Mouse (Mus musculus): Measurements from ENCODE around the gene Prkn. TPM values are rescaled to one million over a fixed set of nuclear protein-coding genes. Genes with fewer than 3 reads are reported as not detected.

Prkn gene
- total and polyA plus RNA-seq, 3 experiments: 0.39 to 0.50 TPM; not detected in 1

DNA sequence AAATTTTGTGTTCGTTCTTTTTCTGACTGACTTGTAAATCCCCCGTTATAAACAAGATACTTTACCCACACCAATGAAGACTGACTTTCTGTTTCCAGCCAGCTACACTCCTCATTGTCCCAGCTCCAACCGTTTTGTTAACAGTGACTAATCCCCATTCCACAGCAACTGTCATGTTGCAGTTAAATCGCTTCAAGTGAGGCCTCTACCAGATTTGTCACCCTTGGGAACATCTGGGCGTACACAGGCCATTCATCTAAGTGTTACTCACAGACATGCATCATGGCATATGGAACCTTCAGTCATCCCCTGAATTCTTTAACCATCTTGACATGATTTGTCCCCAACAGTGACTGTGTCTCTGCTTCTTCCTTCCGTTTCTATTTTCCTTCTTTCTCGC lies 669.9 kb downstream of the Prkn start:
- H3K9me3 ChIP-seq (replicated peaks; ENCODE audit: insufficient read depth, low read length): no peaks in the 10 kb centered on the region

DNA sequence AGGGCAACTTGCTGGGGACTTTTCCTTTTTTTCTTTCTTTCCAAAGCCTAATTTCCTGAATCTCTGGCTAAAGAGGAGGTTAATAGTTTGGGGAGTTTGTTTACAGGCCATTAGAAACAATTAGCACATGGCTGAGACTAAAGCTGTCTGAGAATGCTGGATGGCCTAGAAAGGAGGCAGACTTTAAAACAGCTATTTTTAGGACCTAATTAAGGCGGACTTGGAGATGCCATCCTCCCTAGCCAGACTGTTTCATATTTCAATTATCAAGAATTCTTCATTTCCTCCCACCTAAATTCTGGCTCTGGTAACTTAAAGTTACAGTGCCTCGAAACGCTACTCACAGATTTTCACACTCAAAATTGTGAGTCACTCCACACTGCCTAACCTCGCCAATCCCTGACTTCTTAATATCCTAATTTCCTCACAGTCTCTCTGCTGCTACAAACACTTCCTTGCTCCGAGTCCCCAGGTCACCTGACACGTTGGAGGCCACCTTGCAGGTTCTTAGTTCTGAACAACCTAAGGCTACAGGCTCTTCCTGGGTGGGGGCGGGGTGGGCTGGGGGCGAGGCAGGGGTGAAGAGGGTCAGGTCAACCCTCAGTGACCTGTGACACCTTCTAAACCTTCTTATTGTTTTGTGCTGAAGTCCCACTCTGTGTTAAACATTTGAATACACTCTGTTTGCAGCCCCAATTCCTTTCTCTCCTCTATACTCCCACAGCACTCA lies 674.0 kb downstream of the Prkn start:
- Histone ChIP-seq H3K9me3 (replicated peaks; ENCODE audit: insufficient read depth, low read length) (no peaks in the 10 kb centered on the region), H3K79me2 (ENCODE audit: control insufficient read depth, insufficient read depth, low read length, poor library complexity) (no peaks in the 10 kb centered on the region), H3K27me3 (ENCODE audit: control insufficient read depth in 1 of 2, insufficient read depth in 2 of 2, low read length in 2 of 2) (no peaks in the 10 kb centered on the region; a peak in 1 of 4 replicates), H3K36me3 (ENCODE audit: control insufficient read depth in 1 of 2, insufficient read depth in 2 of 2, low read length in 2 of 2) (no peaks in the 10 kb centered on the region), H3K9ac (ENCODE audit: control insufficient read depth, low read depth, low read length, poor library complexity, severe bottlenecking) (no peak overlapping the region), H3K4me3 (ENCODE audit: control insufficient read depth in 1 of 2, insufficient read depth in 1 of 2, low read depth in 2 of 2, low read length in 2 of 2) (no peak overlapping the region), H3K27ac (ENCODE audit: control insufficient read depth, low read depth, low read length) (no peak overlapping the region), H3K4me1 (ENCODE audit: control insufficient read depth in 1 of 2, insufficient read depth in 2 of 2, low read length in 2 of 2) (no peaks in the 10 kb centered on the region)
- DNase-seq (ENCODE audit: low read depth, low spot score): no peak
- TF ChIP-seq HCFC1 (IDR thresholded peaks at IDR 0.05; ENCODE audit: low read depth, low read length) (no peak), ETS1 (IDR thresholded peaks at IDR 0.05; ENCODE audit: low read depth, low read length) (no peak), CHD1 (IDR thresholded peaks at IDR 0.05; ENCODE audit: low read depth, low read length) (no peak), RCOR1 (IDR thresholded peaks at IDR 0.05; ENCODE audit: low read depth, low read length) (no peak), MAFK (IDR thresholded peaks at IDR 0.05; ENCODE audit: borderline replicate concordance, low read depth, low read length) (no peak), NRF1 (IDR thresholded peaks at IDR 0.05; ENCODE audit: insufficient read depth, low read depth, low read length, poor library complexity, severe bottlenecking) (no peak)

More for the DNA sequence above, 669.9 kb downstream of the Prkn start:
- no peaks in the 10 kb centered on the region for H3K4me1 ChIP-seq (ENCODE audit: control insufficient read depth in 1 of 2, insufficient read depth in 2 of 2, low read length in 2 of 2)
- H3K9ac ChIP-seq (ENCODE audit: control insufficient read depth, low read depth, low read length, poor library complexity, severe bottlenecking): no peak overlapping the region
- no peak overlapping the region for H3K27ac ChIP-seq (ENCODE audit: control insufficient read depth, low read depth, low read length)
- TF ChIP-seq SMC3 (IDR thresholded peaks at IDR 0.05; ENCODE audit: low read depth, low read length) (no peak), HCFC1 (IDR thresholded peaks at IDR 0.05; ENCODE audit: low read depth, low read length) (no peak), GABPA (IDR thresholded peaks at IDR 0.05; ENCODE audit: low read depth, low read length) (no peak), POLR2AphosphoS5 (IDR thresholded peaks at IDR 0.05; ENCODE audit: borderline replicate concordance, low read depth, low read length) (no peak)
- no peaks in the 10 kb centered on the region for H3K27me3 ChIP-seq (ENCODE audit: control insufficient read depth in 1 of 2, insufficient read depth in 2 of 2, low read length in 2 of 2)
- no peaks in the 10 kb centered on the region for H3K36me3 ChIP-seq (ENCODE audit: control insufficient read depth in 1 of 2, insufficient read depth in 2 of 2, low read length in 2 of 2)
- no peak for DNase-seq (ENCODE audit: low read depth, low spot score)
- H3K79me2 ChIP-seq (ENCODE audit: control insufficient read depth, insufficient read depth, low read length, poor library complexity): no peaks in the 10 kb centered on the region
- no peak overlapping the region for H3K4me3 ChIP-seq (ENCODE audit: control insufficient read depth in 1 of 2, insufficient read depth in 1 of 2, low read depth in 2 of 2, low read length in 2 of 2)

DNA sequence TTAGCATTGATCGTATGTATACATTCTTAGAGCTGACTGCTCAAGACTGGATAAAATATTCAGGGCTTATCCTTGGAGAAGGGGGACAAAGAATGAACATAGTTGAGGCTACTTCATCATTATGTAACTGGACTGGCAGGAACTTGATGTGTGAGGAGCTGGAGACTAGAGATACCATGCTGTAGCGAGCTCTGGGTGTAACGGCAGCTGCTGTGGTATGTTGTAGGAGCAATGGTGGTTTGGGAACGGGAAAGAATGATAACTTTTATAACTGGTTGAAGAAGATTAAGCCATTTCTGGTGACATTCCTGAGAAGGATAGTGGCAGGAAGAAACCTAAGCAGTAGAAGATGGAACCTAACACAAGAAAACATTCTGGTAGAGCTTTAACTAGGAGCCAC lies 675.4 kb downstream of the Prkn start:
- Histone ChIP-seq H3K36me3 (ENCODE audit: control insufficient read depth in 1 of 2, insufficient read depth in 2 of 2, low read length in 2 of 2) (no peaks in the 10 kb centered on the region), H3K4me3 (ENCODE audit: control insufficient read depth in 1 of 2, insufficient read depth in 1 of 2, low read depth in 2 of 2, low read length in 2 of 2) (no peak overlapping the region), H3K27me3 (ENCODE audit: control insufficient read depth in 1 of 2, insufficient read depth in 2 of 2, low read length in 2 of 2) (no peaks in the 10 kb centered on the region; a peak in 1 of 4 replicates), H3K79me2 (ENCODE audit: control insufficient read depth, insufficient read depth, low read length, poor library complexity) (no peaks in the 10 kb centered on the region), H3K9ac (ENCODE audit: control insufficient read depth, low read depth, low read length, poor library complexity, severe bottlenecking) (no peak overlapping the region), H3K27ac (ENCODE audit: control insufficient read depth, low read depth, low read length) (no peak overlapping the region), H3K4me1 (ENCODE audit: control insufficient read depth in 1 of 2, insufficient read depth in 2 of 2, low read length in 2 of 2) (no peaks in the 10 kb centered on the region), H3K9me3 (replicated peaks; ENCODE audit: insufficient read depth, low read length) (no peaks in the 10 kb centered on the region)
- no peak for DNase-seq (ENCODE audit: low read depth, low spot score)
- TF ChIP-seq ZNF384 (IDR thresholded peaks at IDR 0.05; ENCODE audit: low read depth, low read length) (no peak), E2F4 (IDR thresholded peaks at IDR 0.05; ENCODE audit: borderline replicate concordance, low read depth, low read length) (no peak), RAD21 (IDR thresholded peaks at IDR 0.05; ENCODE audit: low read depth, low read length) (no peak), NRF1 (IDR thresholded peaks at IDR 0.05; ENCODE audit: insufficient read depth, low read depth, low read length, poor library complexity, severe bottlenecking) (no peak)

Data from MEL (cell line).